ENCODE assay signal across 27 mouse cellular contexts in the genomic region with DNA sequence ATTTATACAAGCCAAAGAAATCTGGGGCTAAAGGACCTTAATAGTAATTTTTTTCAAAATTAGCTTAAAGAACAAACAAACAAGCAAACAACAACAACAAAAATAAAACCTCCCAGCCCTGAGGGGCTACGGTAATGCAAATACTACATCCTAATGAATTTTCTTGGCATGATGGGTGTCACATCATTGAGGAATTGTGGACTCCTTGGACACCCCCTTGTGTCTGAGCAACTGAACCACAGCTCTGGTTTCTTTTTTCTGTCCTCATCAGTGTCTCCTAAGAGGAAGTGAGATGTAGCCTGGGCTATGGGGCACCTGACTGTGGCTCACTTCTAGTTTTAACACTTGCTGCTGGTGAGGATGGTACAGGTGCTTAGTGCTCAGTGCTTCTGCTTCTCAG.
DNase-seq lines count a peak whose midpoint lies in the region; ATAC-seq and TF ChIP-seq lines count a peak whose summit lies in the region.
"Had no signal": no experiment of that assay in that cellular context is flagged by ENCODE, and none has a peak within 500 bp of the region (broad histone marks: within the 10 kb centered on the region; RNA-seq: fewer than 3 reads in every experiment).

No protein-coding gene starts in this region.

- H3K27ac ChIP-seq in intestine, postnatal 0 days (ENCODE audit: low read depth, low read length), result no peak overlapping the region
- no peak overlapping the region for H3K27ac ChIP-seq in intestine, embryonic 16.5 days (ENCODE audit: low read length)
- H3K27ac ChIP-seq in CH12.LX (ENCODE audit: insufficient read depth, low read depth), result no peak overlapping the region
- H3K27ac ChIP-seq: embryonic facial prominence, embryonic 10.5 days; embryonic facial prominence, embryonic 13.5 days; forebrain, embryonic 12.5 days; forebrain, embryonic 15.5 days; heart, adult 2 months; heart, embryonic 10.5 days; heart, embryonic 13.5 days; hindbrain, embryonic 13.5 days had no signal

- H3K4me3 ChIP-seq in intestine, postnatal 0 days (ENCODE audit: low read depth, low read length), result no peak overlapping the region
- H3K4me3 ChIP-seq in intestine, embryonic 16.5 days (ENCODE audit: low read length), result no peak overlapping the region
- no peak overlapping the region for H3K4me3 ChIP-seq in CH12.LX (replicated peaks in 1 of 3; ENCODE audit: low read depth in 2 of 3, low read length in 2 of 3, poor library complexity in 1 of 3)
- H3K4me3 ChIP-seq: embryonic facial prominence, embryonic 10.5 days; embryonic facial prominence, embryonic 13.5 days; erythroblast, embryonic 14.5 days; forebrain, embryonic 12.5 days; forebrain, embryonic 15.5 days; heart, adult 2 months; heart, embryonic 10.5 days; heart, embryonic 13.5 days; hindbrain, embryonic 13.5 days had no signal

- no peak; the same call in 1 of the 2 replicates for TF ChIP-seq RAD21 in CH12.LX (IDR thresholded peaks at IDR 0.05; ENCODE audit: low read depth, low read length)

- ATAC-seq in intestine, postnatal 0 days, result no peak
- ATAC-seq in intestine, embryonic 16.5 days, result no peak
- ATAC-seq: forebrain, embryonic 15.5 days; hindbrain, embryonic 16.5 days; inflammation-experienced regulatory T-cells, adult 6 months; Patski had no signal

- peak; percentile 15; the same call in 1 of the 2 replicates for TF ChIP-seq CTCF in intestine, postnatal 0 days (IDR thresholded peaks at IDR 0.05; ENCODE audit: low read depth)
- peak in 1 of 2 experiments; percentile 20; a peak in 1 of 4 replicates for TF ChIP-seq CTCF in CH12.LX (conservative IDR thresholded peaks at IDR 0.05 in 1 of 2, IDR thresholded peaks at IDR 0.05 in 1 of 2; ENCODE audit: low read depth in 2 of 2, low read length in 2 of 2)

- TF ChIP-seq POLR2A in CH12.LX (IDR thresholded peaks at IDR 0.05; ENCODE audit: low read depth, low read length), result no peak

- dilution Hi-C loops in CH12.LX (cut with MboI; ENCODE audit: extremely low pct_ligation_motif_present, extremely low pct_unique_long_range_greater_than_20kb, low sequenced_read_pairs), result no loop called here

- TF ChIP-seq EP300 in CH12.LX (IDR thresholded peaks at IDR 0.05; ENCODE audit: low read length), result no peak

- H3K9me3 ChIP-seq in intestine, postnatal 0 days (ENCODE audit: control insufficient read depth), result no peaks in the 10 kb centered on the region
- no peaks in the 10 kb centered on the region for H3K9me3 ChIP-seq in intestine, embryonic 16.5 days (ENCODE audit: control insufficient read depth, low read length)
- peaks cover 2% of the 10 kb centered on the region for H3K9me3 ChIP-seq in CH12.LX (replicated peaks; ENCODE audit: low read length)
- H3K9me3 ChIP-seq: embryonic facial prominence, embryonic 10.5 days; embryonic facial prominence, embryonic 13.5 days; forebrain, embryonic 12.5 days; forebrain, embryonic 15.5 days; heart, embryonic 10.5 days; heart, embryonic 13.5 days; hindbrain, embryonic 13.5 days had no signal

- no peak overlapping the region for H3K4me2 ChIP-seq in intestine, postnatal 0 days (replicated peaks; ENCODE audit: low read depth)
- no peak overlapping the region for H3K4me2 ChIP-seq in intestine, embryonic 16.5 days (ENCODE audit: low read depth, low read length)
- no peak overlapping the region for H3K4me2 ChIP-seq in CH12.LX (ENCODE audit: insufficient read depth, low read depth, poor library complexity, severe bottlenecking)
- H3K4me2 ChIP-seq: embryonic facial prominence, embryonic 13.5 days; forebrain, embryonic 12.5 days; forebrain, embryonic 15.5 days; heart, embryonic 13.5 days; hindbrain, embryonic 13.5 days had no signal

- in situ Hi-C loops in CH12.LX (cut with MboI; ENCODE audit: low pct_ligation_motif_present, low pct_unique_long_range_greater_than_20kb, low sequenced_read_pairs), result no loop called here

- 83% methylated on average over 1 of the region's 1 CpGs for WGBS in intestine, postnatal 0 days
- WGBS in intestine, embryonic 16.5 days, result 90% methylated on average over 1 of the region's 1 CpGs

- no peaks in the 10 kb centered on the region for H3K4me1 ChIP-seq in intestine, postnatal 0 days (replicated peaks; ENCODE audit: control insufficient read depth, insufficient read depth, low read length)
- H3K4me1 ChIP-seq in intestine, embryonic 16.5 days (ENCODE audit: control insufficient read depth, insufficient read depth, low read length), result no peaks in the 10 kb centered on the region
- no peaks in the 10 kb centered on the region for H3K4me1 ChIP-seq in CH12.LX (ENCODE audit: control insufficient read depth in 1 of 2, insufficient read depth in 2 of 2)
- H3K4me1 ChIP-seq: forebrain, embryonic 12.5 days; heart, embryonic 13.5 days; hindbrain, embryonic 13.5 days had no signal

- H3K27me3 ChIP-seq in intestine, postnatal 0 days (replicated peaks; ENCODE audit: control insufficient read depth, insufficient read depth, low read length), result no peaks in the 10 kb centered on the region
- no peaks in the 10 kb centered on the region for H3K27me3 ChIP-seq in intestine, embryonic 16.5 days (replicated peaks; ENCODE audit: control insufficient read depth, insufficient read depth, low read length)
- peaks cover 64% of the 10 kb centered on the region for H3K27me3 ChIP-seq in CH12.LX (replicated peaks)
- H3K27me3 ChIP-seq: embryonic facial prominence, embryonic 13.5 days; forebrain, embryonic 12.5 days; forebrain, embryonic 15.5 days; heart, embryonic 13.5 days; hindbrain, embryonic 13.5 days had no signal

- H3K9ac ChIP-seq in intestine, postnatal 0 days (ENCODE audit: low read depth, low read length), result no peak overlapping the region
- no peak overlapping the region for H3K9ac ChIP-seq in intestine, embryonic 16.5 days (ENCODE audit: low read depth, low read length)
- H3K9ac ChIP-seq in CH12.LX (ENCODE audit: insufficient read depth, low read depth), result no peak overlapping the region
- H3K9ac ChIP-seq: embryonic facial prominence, embryonic 13.5 days; forebrain, embryonic 12.5 days; forebrain, embryonic 15.5 days; heart, embryonic 13.5 days; hindbrain, embryonic 13.5 days had no signal

- H3K79me2 ChIP-seq in CH12.LX (replicated peaks; ENCODE audit: control insufficient read depth, extremely low read depth, insufficient read depth, poor library complexity, severe bottlenecking), result no peaks in the 10 kb centered on the region

- DNase-seq in A20 (ENCODE audit: low read depth, low spot score) (peak; percentile 39), CH12.LX (ENCODE audit: extremely low read depth) (peak; percentile 10)
- DNase-seq in neural tube, embryonic 10.5 days (ENCODE audit: extremely low spot score, low spot score), result no peak
- no peak for DNase-seq in cerebellum, postnatal 36 days
- DNase-seq: adrenal gland, postnatal 10 days; adrenal gland, postnatal 36 days; cerebellum, adult 18-20 months; cerebellum, adult 9-10 months; cerebellum, postnatal 14 days; embryo, embryonic 11 days; gastrocnemius, postnatal 25 days; heart, adult 2 months; heart, postnatal 14 days had no signal

- H3K36me3 ChIP-seq in intestine, postnatal 0 days (ENCODE audit: control insufficient read depth, insufficient read depth), result no peaks in the 10 kb centered on the region
- no peaks in the 10 kb centered on the region for H3K36me3 ChIP-seq in intestine, embryonic 16.5 days (ENCODE audit: control insufficient read depth, insufficient read depth, low read length)
- H3K36me3 ChIP-seq in CH12.LX (replicated peaks in 1 of 2; ENCODE audit: control insufficient read depth in 1 of 2, insufficient read depth in 1 of 2, low read length in 1 of 2), result no peaks in the 10 kb centered on the region
- H3K36me3 ChIP-seq: embryonic facial prominence, embryonic 10.5 days; embryonic facial prominence, embryonic 13.5 days; forebrain, embryonic 12.5 days; forebrain, embryonic 15.5 days; G1E; heart, embryonic 10.5 days; heart, embryonic 13.5 days; hindbrain, embryonic 13.5 days had no signal

TF ChIP-seq in CH12.LX, 34 proteins besides CTCF, POLR2A, EP300 and RAD21:
- TF ChIP-seq PAX5 (IDR thresholded peaks at IDR 0.05; ENCODE audit: low read length) (no peak), BHLHE40 (IDR thresholded peaks at IDR 0.05; ENCODE audit: low read depth, low read length) (0 out of 2 replicates have a peak, but pooled peaks have one; percentile 27)

Comparison
In these comparisons a context has a peak if more than half of its experiments do, and no peak if none do; other contexts are left out.
1. DNase-seq: peak in A20 (single experiment) and CH12.LX (single experiment); none in neural tube, embryonic 10.5 days (single experiment) and cerebellum, postnatal 36 days (0 of 2).